Mouse (Mus musculus) sigmoid colon, adult 10 weeks (tissue): ENCODE data around the gene Gja5. TPM values are rescaled to one million over a fixed set of nuclear protein-coding genes. Genes with fewer than 3 reads are reported as not detected.

Experiments
- polyA plus RNA-seq: library from polyadenylated mRNA; stranded (reverse); fragments of 350-450 nt; fragmentation: Illumina TruSeq; extraction: RNeasy Lipid Tissue Mini Kit (QIAGEN cat#74804); gene quantifications from one replicate; pipeline ENCODE4 v1.2.3, GENCODE M21; 2014; ENCODE audit warnings: low read depth, low replicate concordance

The Gja5 gene
- 0.98 TPM for polyA plus RNA-seq

DNA sequence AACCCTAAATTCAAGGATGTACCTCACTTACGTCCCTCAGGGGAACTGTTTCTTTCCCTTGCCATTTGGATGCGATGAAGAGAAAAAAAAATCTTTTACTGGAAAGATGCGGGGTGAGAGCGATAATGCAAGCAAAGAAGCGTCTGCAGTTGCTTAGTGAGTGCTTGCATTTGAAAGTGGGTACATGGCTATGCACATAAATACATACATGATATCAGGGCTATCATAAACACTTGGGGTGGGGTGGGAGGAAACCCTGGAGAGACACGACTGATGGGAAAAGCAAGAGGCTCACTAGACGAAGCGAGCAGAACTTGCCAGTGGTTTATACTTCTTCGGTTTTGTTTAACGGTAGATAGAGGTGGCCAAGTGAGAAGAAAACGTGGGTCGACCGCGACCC lies at the start of gene Gja5:
Gja5 (plus strand) TSS at position 301 of the 400 bp plus-strand sequence.

GRCm38 (mm10) chr3:96904851-96905541 lies 503 bp downstream of the Gja5 start, which contains the start of gene Gpr89:
Gene Gpr89 (minus strand): TSS chr3:96905346.

DNA sequence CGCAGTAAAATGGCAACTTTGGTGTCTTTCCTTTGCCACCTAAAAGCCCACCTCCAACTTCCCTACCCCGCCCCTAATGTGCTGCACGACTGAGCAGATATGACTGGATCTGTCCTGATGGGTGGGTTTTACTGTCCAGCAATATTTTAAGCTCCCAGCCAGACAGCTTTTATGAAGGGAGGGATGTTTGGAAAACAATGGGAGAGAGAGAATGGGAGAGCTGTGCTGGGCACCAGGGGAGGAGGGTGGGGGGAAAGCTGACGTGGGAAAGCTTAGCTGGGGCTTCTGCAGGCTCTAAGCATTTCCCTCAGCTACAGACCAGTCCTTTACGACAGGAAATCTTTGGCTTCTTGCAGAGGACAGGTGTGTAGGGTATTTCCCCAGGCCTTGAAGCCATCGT lies 21.4 kb downstream of the Gja5 start, which contains the start of gene Gja8:
Gja8 (minus strand) TSS at position 101 of the 400 bp plus-strand sequence.

Other genes with a start within 250 kb of the Gja5 start
- gene Ankrd35, start 234.6 kb upstream of the Gja5 start, polyA plus RNA-seq = 0.47 TPM
- 4.9 TPM for gene Pias3, start 208.3 kb upstream of the Gja5 start, polyA plus RNA-seq
- gene Nudt17, start 196.1 kb upstream of the Gja5 start, polyA plus RNA-seq = not detected
- gene Polr3c, start 177.1 kb upstream of the Gja5 start, polyA plus RNA-seq = 28.5 TPM
- 137 TPM for gene Rnf115, start 177.0 kb upstream of the Gja5 start, polyA plus RNA-seq
- gene Pdzk1, start 75.4 kb upstream of the Gja5 start, polyA plus RNA-seq = not detected
- 0.63 TPM for gene Cd160, start 75.3 kb upstream of the Gja5 start, polyA plus RNA-seq
- 28.0 TPM for gene Gpr89, start 653 bp downstream of the Gja5 start, polyA plus RNA-seq
- gene Gja8, start 21.3 kb downstream of the Gja5 start, polyA plus RNA-seq = not detected